Mouse (Mus musculus) forebrain, postnatal 0 days (tissue): ENCODE measurements at regions not wholly inside any gene's neighbourhood (a gene's known extent, or its start where the extent isn't known, plus 50 kb on each side); places are given as distances from the start of the nearest gene placed in this dataset.

Source experiments
- ATAC-seq: fragments of 200-750 bp; cut with Nextera tagmentation; 2 replicates; pipeline ENCODE4 v1.8.0; 2017; ENCODE audit warnings: mild to moderate bottlenecking, moderate library complexity
- DNase-seq: peaks from one replicate; pipeline ENCODE4 v3.0.0-alpha.2; 2015
- H3K27ac ChIP-seq: fragments of 300-500 bp; sonication (generic); 2 replicates; pipeline ENCODE4 v1.5.1; 2014; ENCODE audit warnings: low read depth, mild to moderate bottlenecking, antibody characterized with exemption, low read length, moderate library complexity, mixed read lengths
- H3K27me3 ChIP-seq: fragments of 300-500 bp; sonication (generic); 2 replicates; pipeline ENCODE4 v1.6.1; 2014; ENCODE audit warnings: mild to moderate bottlenecking, low read length, mixed read lengths; ENCODE audit not compliant: insufficient read depth
- H3K36me3 ChIP-seq: fragments of 300-500 bp; sonication (generic); 2 replicates; pipeline ENCODE4 v1.6.1; 2014; ENCODE audit warnings: mild to moderate bottlenecking, moderate library complexity; ENCODE audit not compliant: insufficient read depth
- H3K4me1 ChIP-seq: fragments of 300-500 bp; sonication (generic); 2 replicates; pipeline ENCODE4 v1.6.1; 2014; ENCODE audit warnings: antibody characterized with exemption; ENCODE audit not compliant: insufficient read depth
- H3K4me2 ChIP-seq: fragments of 300-500 bp; sonication (generic); 2 replicates; pipeline ENCODE4 v1.6.1; 2014; ENCODE audit warnings: low read depth, mild to moderate bottlenecking, moderate library complexity
- H3K4me3 ChIP-seq: fragments of 300-500 bp; sonication (generic); 2 replicates; pipeline ENCODE4 v1.5.1; 2014; ENCODE audit warnings: low read depth, low read length, mixed read lengths
- H3K9ac ChIP-seq: fragments of 300-500 bp; sonication (generic); 2 replicates; pipeline ENCODE4 v1.6.1; 2014; ENCODE audit warnings: mild to moderate bottlenecking
- H3K9me3 ChIP-seq: fragments of 300-500 bp; sonication (generic); 2 replicates; pipeline ENCODE4 v1.6.1; 2016; ENCODE audit warnings: low read length
- CTCF ChIP-seq: sonication (generic); IDR thresholded peaks from 2 replicates; pipeline ENCODE4 v1.5.1; 2016; ENCODE audit warnings: antibody characterized with exemption, control low read depth, low read depth
- WGBS: fragments of 180-500 bp; shearing (Covaris S2); extraction: QIAGEN DNeasy Blood & Tissue Kit; methylation state at CpG from one replicate; pipeline ENCODE4 v1.1.7; 2014; 5-methylcytosine and 5-hydroxymethylcytosine counted together

DNA sequence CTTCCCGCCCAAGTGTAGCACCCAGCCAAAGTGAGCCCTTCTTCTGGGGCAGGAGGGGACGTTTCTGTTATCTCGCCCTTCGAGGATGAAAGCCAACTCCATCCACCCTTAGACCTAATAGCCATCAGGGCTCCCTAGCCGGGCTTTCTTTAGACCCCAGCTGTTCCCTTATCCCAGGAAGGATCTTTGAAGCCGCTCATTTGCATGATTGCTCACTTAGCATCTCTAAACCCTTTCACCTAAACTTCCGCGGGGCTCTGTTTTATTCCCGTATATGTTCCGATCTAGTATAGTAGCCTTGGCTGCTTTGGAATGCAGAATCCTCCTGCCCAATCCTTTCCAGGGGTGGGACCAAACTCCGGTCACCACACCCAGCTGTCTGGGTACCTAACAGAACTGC, 84.3 kb upstream of the H2afz start:
- Histone ChIP-seq H3K36me3 (no peaks in the 10 kb centered on the region), H3K9me3 (no peaks in the 10 kb centered on the region), H3K9ac (no peak overlapping the region), H3K27me3 (no peaks in the 10 kb centered on the region), H3K4me2 (peak overlapping the region; percentile 28), H3K4me1 (peaks cover 4% of the 10 kb centered on the region; the same call in 1 of the 2 replicates), H3K27ac (no peak overlapping the region), H3K4me3 (0 out of 2 replicates have a peak overlapping the region, but pooled peaks have one; percentile 7)
- ATAC-seq: no peak
- DNase-seq: no peak
- no peak for TF ChIP-seq CTCF
- 5% methylated on average over 11 of the region's 11 CpGs for WGBS

DNA sequence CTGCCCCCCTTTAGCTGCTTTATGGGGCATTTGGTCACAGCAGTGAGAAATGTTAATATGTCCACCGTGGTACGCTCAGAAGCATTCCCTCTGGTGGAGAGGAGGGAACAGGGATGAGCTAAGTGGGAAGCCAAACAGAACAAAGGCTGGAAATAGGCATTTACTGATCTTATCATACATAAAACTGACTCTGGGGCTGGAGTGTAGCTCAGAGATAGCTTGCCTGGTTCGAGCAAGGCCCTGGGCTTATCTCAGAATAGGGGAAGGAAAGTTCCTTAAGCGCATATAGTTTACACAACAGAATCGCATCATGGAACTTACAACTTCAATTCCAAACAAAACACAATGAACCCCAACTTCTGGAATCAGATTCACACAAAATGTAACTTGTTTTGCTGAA, 81.5 kb upstream of the H2afz start:
- H3K4me1 ChIP-seq: peaks cover 4% of the 10 kb centered on the region; the same call in 1 of the 2 replicates
- 88% methylated on average over 5 of the region's 5 CpGs for WGBS
- no peaks in the 10 kb centered on the region for H3K36me3 ChIP-seq
- no peak for ATAC-seq
- H3K27ac ChIP-seq: no peak overlapping the region
- TF ChIP-seq CTCF: no peak
- no peak overlapping the region for H3K4me3 ChIP-seq
- H3K9me3 ChIP-seq: no peaks in the 10 kb centered on the region
- no peak for DNase-seq
- H3K4me2 ChIP-seq: no peak overlapping the region
- H3K27me3 ChIP-seq: no peaks in the 10 kb centered on the region
- H3K9ac ChIP-seq: no peak overlapping the region

DNA sequence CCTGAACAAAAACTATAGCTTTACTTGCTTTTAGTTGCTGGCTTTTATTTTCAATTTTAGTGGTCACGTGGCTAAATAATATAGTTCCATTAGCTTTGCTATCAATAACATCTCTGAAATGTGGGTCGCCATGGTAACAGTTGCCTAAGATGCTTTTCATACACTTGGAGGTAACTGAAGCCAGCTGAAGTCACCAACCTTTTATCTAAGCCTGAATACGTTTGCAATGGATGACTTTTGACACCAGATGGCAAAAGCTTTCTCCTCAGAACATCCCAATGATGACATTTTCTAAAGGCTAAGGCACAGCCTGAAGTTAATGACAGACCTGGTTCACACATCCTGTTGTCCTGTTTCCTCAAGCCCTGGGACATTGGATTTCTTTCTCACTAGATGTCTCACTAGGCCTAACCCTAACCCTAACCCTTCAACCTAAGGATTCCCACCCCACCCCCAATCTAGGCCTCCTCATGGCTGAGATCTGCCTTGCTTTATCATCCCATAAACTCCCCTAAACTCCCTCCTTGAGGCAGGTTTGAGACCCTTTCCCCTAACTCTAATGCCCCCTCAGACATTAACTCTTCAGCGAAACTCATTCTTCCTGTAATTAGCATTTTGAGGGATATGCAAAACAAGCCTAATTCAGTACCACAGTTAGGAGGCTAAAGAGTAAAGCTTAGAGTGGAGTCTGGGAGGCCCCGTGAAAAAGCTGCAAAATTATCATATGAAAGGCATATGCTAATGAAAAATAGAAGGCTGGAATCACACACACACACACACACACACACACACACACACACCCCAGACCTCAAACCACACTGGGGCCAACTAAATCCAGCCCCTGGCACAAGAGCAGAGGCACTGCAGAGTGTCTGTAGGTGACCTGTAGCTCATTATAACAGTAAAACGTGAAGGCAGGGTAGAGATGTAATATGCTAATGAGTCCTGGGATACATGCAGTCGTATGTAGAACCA, 80.1 kb upstream of the H2afz start:
- Histone ChIP-seq H3K27ac (no peak overlapping the region; the same call in 1 of the 2 replicates), H3K4me3 (no peak overlapping the region), H3K36me3 (no peaks in the 10 kb centered on the region), H3K27me3 (no peaks in the 10 kb centered on the region), H3K9ac (no peak overlapping the region), H3K4me1 (peaks cover 4% of the 10 kb centered on the region; the same call in 1 of the 2 replicates), H3K4me2 (no peak overlapping the region), H3K9me3 (no peaks in the 10 kb centered on the region)
- DNase-seq (peak; percentile 42), ATAC-seq (peak; percentile 40)
- TF ChIP-seq CTCF: peak; percentile 42
- 18% methylated on average over 7 of the region's 7 CpGs for WGBS

DNA sequence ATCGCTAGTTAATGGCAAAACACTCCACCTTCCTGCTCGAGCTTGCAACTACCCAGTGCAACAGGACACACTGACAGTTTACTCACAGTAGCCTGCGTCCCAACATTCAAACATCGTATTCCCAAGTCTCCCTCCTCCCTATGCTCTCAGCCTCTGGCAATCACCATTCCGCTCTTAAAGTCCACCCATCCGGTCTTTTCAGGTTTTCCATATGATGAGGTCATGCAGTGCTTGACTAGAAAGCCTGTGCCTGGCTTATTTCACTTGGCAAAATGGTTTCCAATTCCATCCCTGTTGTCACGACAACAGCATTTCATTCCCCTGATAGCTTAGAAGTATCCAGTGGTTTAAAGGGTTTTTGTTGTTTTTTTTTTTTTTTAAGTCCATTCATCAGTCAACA, 79.1 kb upstream of the H2afz start:
- Histone ChIP-seq H3K9ac (0 out of 2 replicates have a peak overlapping the region, but pooled peaks have one; percentile 14), H3K4me2 (no peak overlapping the region), H3K4me1 (peaks cover 1% of the 10 kb centered on the region; the same call in 1 of the 2 replicates), H3K27ac (no peak overlapping the region; the same call in 1 of the 2 replicates), H3K4me3 (no peak overlapping the region), H3K36me3 (no peaks in the 10 kb centered on the region), H3K9me3 (no peaks in the 10 kb centered on the region), H3K27me3 (no peaks in the 10 kb centered on the region)
- WGBS: 15% methylated on average over 7 of the region's 7 CpGs
- ATAC-seq: peak; percentile 68
- peak; percentile 52 for DNase-seq
- no peak for TF ChIP-seq CTCF

DNA sequence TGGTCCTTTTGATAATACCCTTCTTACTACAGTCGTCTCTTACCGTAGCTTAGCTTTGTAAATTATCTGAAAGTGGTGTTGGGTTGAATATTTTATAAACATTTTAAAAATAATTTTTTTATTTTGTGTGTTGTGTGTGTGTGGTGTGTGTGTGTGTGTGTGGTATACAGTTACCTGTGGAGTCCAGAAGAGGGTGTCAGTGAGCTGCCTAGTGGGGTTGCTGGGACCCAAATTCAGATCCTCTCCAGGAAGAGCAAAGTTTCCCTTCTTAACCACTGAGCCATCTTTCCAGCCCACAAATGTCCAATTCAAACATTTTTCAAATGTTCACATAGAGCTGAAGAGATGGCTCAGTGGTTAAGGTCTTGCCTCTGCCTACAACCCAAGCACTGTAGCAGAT, 78.4 kb upstream of the H2afz start:
- TF ChIP-seq CTCF: 0 out of 2 replicates have a peak, but pooled peaks have one; percentile 4
- H3K27ac ChIP-seq: no peak overlapping the region
- no peaks in the 10 kb centered on the region; the same call in 1 of the 2 replicates for H3K4me1 ChIP-seq
- 29% methylated on average over 2 of the region's 2 CpGs for WGBS
- H3K9ac ChIP-seq: no peak overlapping the region
- H3K27me3 ChIP-seq: no peaks in the 10 kb centered on the region
- DNase-seq: no peak
- H3K4me3 ChIP-seq: no peak overlapping the region
- H3K9me3 ChIP-seq: no peaks in the 10 kb centered on the region
- no peaks in the 10 kb centered on the region for H3K36me3 ChIP-seq
- no peak for ATAC-seq
- H3K4me2 ChIP-seq: no peak overlapping the region

DNA sequence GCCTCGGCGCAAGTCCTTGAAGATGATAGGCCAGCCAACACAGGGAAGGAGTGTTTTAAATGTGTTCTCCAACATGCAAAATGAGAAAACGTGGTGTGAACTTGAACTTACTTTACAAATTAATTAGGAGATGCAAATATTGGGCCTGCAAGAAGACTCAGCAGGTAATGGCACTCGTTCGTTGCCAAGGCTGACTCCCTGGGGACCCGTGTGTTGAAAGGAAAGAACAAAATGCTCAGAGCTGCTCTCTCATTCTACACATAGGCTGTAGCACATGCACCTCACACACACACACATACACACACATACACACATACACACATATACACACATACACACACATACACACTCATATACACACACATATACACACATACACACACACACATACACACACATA, 74.6 kb upstream of the H2afz start:
- no peak overlapping the region for H3K27ac ChIP-seq
- H3K4me1 ChIP-seq: no peaks in the 10 kb centered on the region; the same call in 1 of the 2 replicates
- TF ChIP-seq CTCF: no peak
- no peak overlapping the region for H3K9ac ChIP-seq
- WGBS: 58% methylated on average over 6 of the region's 6 CpGs
- no peaks in the 10 kb centered on the region for H3K27me3 ChIP-seq
- no peak overlapping the region for H3K4me2 ChIP-seq
- no peak overlapping the region for H3K4me3 ChIP-seq
- DNase-seq: no peak
- no peaks in the 10 kb centered on the region for H3K36me3 ChIP-seq
- no peaks in the 10 kb centered on the region for H3K9me3 ChIP-seq
- ATAC-seq: no peak

DNA sequence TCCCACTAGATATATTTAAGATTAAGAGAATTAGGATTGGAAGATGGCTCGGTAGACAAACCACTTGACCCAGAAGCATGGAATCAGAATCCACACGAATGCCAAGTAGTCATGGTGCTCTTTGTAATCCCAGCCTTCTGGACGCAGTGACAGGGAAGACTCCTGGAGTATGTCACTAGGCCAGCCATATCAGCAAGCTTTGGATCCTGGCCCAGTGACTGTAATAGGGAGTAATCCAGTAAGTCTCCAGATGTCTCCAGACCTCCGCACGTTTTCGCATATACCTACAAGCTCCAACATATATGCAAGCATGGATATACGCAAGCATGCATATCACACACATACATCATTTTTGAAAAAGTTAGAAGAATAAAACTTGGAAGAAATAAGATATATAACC, 73.9 kb upstream of the H2afz start:
- Histone ChIP-seq H3K9me3 (no peaks in the 10 kb centered on the region), H3K27ac (no peak overlapping the region), H3K4me1 (no peaks in the 10 kb centered on the region), H3K27me3 (no peaks in the 10 kb centered on the region), H3K36me3 (no peaks in the 10 kb centered on the region), H3K4me3 (no peak overlapping the region), H3K9ac (no peak overlapping the region), H3K4me2 (no peak overlapping the region)
- WGBS: 86% methylated on average over 7 of the region's 7 CpGs
- ATAC-seq (no peak), DNase-seq (no peak)
- TF ChIP-seq CTCF: no peak
